Mouse (Mus musculus) cerebellum, adult (tissue): ENCODE measurements around the gene Casz1.

Experiments
- ATAC-seq: cut with Nextera tagmentation; 2 replicates; pipeline ENCODE4 v1.9.2; 2017; ENCODE audit warnings: mild to moderate bottlenecking, moderate library complexity, mixed read lengths; ENCODE audit not compliant: insufficient number of reproducible peaks, low FRiP score, low TSS enrichment

The Casz1 gene

DNA sequence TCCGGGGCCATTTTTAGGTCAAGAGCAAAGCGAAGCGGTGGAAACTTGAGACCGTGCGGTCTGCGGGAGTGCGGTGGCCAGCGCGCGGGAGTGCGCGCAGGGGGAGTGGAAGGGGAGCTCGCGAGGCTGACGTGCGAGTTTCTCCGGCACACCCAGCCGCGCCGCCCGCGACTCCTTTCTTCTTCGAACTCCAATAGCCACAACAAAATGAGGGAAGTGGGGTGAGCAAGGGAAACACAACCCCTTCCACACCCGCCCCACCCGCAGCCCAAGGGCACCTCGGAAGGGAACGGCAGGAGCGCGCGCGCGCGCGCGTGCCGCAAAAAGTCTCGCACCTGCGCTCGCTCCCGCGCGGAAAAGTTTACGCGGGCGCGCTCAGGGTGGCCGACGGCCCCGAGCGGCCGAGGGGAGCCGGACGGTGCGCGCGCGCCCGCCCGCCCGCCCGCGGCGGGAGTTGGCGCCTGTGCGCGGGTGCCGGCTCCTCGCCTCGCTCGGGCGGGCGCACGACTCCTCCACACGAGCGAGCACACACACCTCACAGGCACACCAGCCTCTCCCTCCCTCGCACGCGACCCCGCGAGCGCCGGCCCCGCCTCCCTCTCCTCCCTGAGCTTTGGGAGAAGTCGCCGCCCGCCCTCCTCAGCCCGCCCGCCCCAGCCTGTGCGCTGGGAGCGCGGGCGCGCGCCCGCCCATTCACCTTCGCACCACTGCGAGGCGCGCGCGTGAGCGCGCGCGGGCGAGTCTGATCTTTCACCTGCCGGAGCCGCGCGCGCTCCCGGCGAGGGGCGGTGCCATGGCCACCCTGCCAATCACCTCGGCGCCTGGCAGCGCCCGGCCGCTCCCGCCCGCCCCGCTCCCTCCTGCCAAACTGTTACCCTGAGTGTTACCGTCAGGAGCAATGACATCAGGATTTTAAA lies 96.3 kb downstream of the Casz1 start:
- ATAC-seq = peak; percentile 73

DNA sequence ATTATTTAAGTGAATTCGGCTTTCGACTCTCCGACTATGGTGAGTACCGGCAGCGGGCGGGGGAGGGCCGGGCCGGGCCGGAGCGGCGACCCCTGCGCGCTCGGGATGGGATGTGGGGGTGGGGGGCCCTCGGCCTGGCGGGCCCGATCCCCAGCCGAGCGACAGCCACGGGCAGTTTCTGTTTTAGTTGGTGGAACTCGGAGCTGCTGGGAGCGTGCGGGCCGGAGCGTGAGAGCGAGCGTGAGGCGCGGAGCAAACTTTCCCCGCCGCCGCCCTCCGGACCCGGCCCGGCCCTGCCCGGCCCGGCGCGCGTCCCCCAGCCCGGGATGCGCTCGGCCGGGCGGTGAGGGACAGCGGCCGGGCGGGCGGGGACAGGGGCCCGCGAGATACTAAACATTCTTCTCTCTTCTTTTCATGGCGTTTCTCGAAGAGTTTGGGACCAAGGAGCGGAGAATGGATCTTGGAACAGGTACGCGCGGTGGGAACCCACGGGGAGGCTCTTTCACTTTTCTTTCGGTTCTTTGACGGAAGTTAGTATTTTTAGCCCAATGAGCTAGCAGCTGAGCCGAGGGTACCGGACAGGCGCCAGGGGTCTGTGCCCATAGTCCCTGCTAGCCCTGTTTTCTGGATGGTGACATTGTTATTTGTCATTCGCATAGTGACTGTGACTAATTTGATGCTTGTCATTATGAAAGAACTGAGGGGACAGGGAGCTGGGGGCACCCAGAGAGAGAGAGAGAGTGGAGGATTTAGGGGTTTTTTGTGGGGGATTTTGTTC lies 97.2 kb downstream of the Casz1 start:
- no peak for ATAC-seq

DNA sequence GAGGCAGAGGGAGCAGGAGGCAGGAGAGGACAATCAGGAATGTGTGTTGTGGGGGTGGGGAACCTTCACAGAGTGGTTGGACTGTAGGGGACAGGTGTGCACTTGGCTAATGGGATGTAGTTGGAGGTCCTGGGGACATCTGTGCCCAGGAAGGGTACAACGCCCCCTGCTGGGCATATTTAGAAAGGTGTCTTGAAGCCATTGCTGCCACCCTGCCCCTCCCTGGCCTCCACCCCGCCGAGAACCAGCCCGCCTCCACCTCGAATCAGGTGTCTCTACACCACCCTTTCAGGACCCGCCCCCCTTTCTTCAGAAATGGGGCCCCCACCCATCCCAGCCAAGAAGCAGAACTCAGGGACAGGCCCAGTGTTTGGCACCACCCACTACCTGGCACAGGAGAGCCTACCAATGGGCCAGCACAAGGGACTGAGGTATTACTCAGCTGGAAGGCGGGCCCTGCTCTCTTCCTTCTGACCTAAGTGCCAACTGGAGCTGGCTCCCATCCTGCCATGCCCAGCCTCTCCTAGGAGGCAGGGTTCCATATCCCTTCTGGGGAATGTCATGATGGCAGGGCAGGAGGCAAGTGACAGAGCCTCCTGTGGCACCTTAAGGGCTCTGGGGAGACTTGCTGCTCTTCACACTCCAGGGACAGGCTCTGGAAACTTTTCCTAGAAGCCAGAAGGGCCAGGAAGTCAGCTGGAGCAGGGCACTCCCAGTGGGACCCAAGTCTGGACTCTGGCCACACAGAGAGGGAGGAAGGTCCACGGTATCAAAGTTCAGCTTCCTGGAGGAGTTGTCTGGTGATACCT lies 98.9 kb downstream of the Casz1 start:
- ATAC-seq = no peak

DNA sequence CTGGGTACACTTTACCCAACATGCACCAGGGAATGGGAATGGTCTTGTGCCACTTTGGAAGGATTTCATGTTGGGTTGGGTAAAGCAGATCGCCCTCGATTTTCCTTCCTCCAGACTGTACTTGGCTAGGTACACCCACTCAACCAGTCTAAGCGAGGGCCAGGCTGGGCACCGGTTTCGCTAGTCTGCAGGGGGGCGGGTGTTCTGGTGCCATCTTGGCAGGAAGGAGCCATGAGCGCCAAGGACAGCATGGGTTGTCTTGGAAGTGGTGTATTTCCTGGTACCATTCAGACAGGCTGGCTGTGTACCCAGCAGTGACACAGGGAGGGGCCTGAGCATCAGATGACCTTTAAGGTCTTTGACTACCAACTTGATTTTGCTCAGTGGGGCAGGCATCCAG lies 101.1 kb downstream of the Casz1 start:
- ATAC-seq = no peak

DNA sequence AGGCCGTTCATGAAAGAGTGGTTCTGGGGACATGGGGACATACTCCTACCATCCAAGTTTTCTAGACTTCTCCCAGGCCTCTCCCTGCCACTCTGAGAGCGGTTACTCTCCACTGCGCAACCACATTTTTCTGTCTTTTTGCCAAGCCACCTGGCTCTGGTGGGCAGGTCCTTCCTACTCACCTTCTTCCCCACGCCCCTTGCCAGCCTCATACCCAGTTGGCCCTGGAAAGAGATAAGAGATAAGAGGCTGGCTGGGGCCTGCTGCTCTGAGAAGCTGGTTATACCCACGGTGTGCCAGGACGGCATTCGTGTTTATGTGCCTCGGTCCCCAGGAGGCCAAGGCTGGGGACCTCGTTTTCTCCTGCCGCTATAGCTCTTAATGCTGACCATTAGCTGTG lies 102.6 kb downstream of the Casz1 start:
- ATAC-seq = no peak

DNA sequence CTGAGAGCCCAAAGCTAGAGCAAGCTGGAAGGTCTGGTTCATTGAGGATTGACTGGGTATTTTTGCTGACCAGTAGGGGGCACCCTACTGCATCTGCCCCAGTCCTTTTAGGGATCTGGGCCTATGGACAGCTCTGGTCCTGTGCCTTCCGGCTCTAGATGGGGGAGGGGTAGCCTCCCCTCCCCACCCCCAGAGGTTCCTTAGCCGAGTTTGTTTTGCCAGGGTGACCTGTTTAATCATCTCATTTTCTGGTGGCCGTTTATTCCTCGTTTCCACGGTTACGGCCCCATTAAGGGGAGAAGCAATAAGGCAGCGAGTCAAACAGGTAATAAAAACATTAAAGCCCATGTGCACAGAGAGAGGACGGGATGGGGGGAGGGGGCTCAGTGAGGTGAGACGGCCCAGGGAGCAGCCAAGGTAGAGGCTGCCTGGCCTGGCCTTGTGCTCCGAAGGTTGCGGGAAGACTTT lies 104.0 kb downstream of the Casz1 start:
- no peak for ATAC-seq

DNA sequence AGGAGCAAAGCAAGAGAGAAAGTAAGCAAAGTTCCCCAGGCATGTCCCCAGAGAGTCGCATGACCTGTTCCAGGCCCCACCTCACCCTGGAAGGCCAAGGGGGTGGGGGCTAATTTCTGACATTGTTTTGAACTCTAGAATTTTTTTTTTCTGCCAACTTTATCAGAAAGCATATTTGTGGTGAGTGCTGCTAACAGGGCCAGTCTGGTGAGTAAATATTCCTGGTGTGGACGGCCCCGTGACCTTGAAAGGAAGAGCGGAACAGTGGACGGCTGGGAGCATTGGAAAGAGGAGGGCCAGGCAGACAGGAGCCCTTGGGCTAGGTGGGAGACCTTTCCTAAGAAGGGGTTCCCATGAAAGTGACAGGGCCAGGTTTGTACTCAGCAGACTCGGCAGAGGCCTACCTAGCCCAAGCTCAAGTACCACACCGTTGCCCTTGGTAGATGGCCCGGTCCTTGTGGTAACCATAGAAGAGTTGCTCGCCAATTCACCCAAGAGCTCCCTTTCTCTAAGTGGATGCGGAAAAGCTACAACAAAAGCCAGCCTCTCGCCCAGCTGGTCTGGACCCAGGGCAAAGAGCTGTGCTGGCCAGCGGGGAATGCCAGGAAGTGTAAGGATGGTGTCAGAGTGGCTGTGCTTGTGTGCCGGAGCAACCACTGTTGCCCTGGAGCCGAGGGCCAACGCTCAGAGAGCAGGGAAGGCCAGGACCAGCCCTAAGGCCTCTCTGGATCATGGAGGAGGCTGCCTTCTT lies 104.7 kb downstream of the Casz1 start:
- no peak for ATAC-seq

DNA sequence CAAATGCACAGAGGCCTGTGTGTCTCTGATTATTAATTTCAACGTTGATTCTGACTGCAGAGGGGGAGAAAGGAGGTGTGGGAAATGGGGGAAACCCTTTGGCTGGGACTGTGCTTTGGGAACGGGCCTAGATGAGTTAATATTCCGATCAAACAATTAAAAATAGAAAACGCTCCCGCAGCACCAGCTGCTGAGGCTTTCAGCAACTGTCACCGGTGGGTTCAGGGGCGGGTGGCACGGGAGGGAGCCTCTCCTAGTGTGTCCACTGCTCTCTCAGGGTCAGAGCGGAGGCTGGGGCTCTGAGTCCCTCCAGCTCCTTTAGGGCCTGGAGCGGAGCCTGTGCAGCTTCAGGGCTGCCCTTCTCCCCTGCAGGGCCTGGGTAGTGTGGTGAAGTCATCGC lies 105.3 kb downstream of the Casz1 start:
- ATAC-seq = no peak

DNA sequence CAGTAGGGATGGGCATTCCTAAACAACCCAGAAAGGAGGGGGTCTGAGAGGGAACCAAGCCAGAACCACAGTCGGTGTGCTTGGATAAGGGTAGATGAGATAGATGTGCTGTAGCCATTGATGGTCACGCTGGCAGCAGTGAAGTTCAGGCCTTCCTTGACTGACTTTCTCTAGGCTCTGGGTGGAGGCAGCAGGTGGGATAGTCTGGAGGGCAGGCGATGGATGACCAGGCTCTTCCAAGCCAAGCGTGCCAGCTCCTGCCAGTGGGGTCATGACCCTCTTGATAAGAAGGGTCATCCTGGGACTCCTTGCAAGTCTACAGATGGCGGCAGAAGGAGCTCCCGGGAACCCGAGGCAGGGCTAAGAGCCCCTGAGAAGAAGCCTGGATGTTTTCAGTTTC lies 107.9 kb downstream of the Casz1 start:
- ATAC-seq = no peak

DNA sequence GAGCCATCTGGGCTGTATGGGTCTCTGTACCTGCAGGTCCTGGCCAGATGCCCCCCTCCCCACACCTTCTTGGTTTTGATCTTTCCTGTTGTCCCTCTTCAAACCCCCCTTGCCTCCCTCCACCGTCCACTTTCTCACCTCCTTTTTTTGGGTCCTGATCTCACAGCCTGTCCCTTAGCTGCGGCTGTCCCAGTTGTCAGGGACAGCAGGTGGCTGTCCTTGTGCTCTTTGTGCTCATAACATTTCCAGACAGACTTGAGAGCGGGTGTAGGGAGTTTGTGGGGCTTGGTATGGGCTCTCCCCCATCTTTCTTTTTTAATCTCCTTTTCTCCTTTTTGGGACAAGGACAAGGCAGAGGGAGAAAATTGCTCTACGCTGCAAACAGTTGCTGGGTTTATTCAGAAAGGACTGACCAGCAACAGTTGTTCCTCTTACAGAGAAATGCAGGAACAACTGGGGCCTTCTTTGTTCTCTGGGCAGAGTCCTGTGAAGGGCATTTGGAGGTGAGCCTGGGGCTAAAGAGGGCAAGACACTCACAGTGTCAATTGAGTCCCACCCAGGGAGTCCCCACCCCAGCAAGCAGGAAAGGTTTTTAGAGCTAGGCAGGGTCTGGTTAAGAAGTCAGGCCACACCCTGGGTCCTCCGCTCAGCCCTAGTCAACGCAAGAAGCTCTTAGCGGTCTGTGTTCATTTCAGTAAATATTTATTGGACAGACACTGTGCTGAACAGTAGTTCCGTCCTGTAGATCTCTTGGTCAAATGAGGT lies 108.8 kb downstream of the Casz1 start:
- ATAC-seq = no peak

DNA sequence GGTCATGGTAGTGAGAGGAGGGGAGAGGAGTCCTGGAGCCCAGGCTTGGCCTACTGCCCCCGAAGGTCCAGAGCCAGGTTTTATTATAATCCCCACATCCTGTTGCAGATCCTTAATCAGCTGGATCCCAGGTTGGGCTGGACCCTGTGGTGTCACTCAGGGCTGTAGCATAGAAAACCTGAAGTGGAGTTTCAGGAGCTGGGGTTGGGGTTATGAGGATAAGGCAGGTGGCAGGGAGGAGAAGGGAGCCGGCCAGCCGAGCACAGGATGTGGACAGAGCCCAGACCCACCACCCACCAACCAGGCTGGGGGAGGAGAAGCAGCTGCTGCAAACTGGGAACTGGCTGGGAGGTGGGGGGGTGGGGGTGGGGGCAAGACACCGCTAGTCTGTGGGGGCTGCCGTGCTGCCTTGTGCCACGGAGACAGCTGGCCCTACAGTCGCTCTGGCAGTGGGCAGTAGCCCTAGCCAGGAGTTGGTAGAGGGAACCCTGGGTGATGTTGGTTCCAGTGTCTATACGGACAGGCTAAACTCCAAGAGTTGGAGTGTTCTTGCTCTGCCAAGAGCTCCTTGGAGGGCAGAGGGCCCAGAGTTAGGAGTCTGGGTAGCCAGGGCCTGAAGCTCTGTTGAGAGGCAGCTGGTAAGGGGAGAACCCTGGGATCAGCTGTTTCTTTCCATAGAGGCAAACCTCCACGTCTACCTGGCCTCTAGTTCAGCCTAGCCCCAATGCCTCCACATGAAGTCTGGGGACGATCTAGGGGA lies 110.8 kb downstream of the Casz1 start:
- ATAC-seq = no peak

DNA sequence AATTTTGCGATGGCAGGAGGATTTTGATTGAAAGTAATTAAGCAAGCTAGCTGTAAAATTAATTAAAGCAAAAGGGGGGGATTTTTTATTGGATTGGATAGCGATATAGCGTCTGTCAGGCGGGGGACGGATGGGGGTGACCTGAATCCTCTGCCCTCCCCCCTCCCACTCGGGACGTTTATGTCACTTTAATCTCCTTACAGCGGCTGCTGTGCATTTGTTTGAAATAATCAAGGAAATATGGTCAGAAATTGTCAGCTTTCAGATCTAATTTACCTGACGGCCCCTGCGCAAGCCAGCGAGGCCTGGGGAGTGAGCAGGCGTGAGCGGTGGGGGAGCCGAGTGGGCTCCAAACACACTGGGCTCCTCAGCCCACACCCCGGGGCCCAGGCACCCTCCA lies 111.6 kb downstream of the Casz1 start:
- ATAC-seq = no peak

DNA sequence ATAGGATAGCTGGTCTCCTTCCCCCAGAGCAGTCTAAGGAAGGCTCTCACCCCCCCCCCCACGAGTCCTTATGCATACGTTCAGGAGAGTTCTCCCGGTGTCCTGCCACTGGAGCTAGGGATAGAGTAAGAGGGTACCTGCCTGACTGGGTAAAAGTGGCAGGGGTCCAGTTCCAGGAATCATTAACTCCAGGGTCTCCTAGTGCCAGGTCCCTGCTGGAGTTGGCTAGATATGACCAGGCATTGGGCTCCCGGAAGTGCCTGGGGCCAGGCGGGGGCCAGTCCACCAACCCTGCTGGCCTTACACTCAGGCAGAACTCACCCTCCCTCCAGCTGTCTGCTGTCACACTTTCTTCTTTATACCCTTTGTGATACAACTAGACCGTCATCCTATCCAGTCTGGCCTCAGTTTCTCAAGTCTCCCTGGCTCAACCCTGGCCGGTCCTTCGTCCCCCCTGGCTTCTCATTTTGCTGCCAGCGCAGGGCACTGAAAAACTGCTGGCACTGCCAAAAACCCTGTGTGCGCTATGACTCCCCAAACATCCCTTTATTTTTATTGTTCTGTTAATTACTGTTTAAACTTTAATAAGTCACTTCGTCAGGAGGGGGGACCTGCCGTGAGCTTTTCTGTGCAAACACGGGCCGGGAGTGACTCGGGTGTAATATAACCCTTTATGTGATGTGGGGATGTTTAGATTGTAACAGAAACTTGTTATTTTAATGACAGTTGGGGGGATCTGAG lies 114.6 kb downstream of the Casz1 start:
- ATAC-seq = no peak

DNA sequence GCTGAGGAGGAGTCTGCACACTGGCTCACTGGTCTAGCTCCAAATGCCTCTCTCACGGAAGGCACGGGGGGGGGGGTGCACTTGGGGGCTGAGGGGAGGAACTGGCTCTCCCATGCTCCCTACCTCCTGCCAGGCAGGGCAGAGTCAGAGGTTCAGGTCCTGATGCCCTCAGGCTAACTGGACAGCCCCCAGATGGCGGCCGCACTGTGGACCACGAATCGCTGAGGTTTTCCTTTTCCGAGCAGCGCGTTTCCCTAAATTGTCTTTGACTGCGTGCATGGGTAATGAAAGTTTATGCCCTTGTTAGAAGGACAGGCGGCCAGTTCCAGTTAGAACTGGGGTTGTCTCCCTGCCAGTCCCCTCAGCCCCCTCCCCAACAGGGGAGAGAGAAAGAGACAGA lies 116.4 kb downstream of the Casz1 start:
- no peak for ATAC-seq

DNA sequence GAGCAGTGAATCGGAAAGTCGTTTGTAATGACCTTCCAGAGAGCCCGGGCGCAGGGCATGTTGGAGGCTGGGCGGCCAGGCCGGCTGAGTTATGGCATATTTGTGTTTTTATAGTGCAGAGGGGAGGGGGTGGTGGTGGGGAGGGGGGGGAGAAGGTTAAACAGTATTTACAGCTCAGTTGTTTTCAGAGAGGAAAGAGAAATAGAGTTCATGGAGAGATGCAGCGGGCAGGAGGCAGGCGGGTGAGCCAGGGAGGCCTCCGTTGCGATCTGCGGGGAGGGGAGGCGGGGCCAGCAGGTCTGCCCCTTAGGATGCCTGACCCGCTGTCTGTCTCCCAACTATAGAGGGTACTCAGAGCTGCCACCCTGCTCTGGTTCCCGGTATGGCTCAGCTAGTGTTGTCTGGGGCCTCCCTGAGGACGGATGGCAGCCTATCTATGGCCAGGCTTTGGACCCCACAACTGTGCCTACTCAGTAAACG lies 118.0 kb downstream of the Casz1 start:
- no peak for ATAC-seq

DNA sequence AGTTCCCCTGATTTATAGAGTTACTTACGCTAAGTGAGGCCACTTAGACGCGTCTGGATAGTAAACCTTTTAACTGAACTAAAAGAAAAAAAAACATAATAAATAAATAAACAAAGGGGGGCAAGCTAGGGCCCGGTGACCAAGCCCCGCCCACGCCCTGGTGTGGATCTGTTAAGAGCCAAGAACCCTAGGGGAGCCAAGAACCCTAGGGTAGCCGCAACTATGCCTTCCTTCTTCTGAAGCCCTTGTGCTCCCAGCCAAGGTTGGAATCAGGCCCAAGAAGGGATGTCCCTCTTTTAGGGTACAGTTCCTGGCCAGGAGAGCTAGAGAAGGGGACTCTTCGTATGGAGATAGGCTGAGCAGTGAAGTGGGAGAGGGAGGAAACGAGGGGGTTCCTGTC lies 119.2 kb downstream of the Casz1 start:
- no peak for ATAC-seq

DNA sequence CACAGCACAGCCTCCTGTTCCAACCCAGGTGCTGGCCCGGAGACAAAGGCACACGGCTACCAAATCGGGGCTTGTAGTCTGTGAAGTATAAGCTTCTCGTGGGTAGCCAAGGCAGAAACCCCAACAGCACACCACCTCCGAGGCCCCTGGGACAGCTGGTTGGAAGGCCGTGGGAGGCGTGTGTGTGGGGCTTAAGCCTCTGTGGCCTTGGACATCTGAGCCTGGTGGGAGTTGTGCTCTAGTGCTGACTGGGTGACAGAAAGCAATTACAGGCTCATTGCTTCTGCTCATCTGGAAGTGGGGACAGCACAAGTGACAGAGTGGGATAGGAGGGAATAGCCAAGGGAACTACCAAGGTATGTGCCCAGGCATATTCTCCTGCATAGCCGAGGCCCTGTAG lies 119.7 kb downstream of the Casz1 start:
- ATAC-seq = no peak
